8 mouse cellular contexts compared by ENCODE assay signal in the genomic region with DNA sequence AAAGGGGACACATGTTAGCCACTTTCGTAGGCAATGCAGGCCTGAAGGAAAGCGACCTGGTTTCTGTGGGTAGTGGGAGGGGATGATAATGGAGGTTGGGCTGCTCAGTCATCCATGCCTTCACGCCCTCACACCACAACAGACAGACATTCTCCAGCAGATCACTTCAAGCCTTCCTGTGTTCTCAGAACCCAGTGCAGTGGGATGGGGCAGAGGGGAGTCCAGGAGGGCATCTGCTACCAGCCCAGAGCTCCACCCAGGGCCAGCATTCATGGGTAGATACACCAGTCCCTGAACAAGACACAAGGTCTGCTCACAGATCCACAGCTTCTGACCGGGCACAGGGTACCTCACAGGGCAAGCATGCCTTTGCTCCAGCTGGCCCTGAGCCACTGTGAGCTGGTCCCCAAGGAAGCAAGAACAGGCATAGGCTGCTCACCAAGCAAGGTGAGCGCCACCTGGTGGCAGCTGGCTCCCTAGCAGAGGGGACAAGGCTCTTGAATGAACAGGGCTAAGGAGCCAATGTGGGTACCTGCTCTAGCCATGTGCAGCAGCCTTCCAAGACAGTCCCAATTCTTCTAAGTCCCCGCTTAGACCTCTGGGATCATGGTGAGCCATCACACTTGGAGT.
A peak's percentile ranks its signal among the peaks of the same experiment; 100 is the strongest.
DNase-seq lines count a peak whose midpoint lies in the region; ATAC-seq lines count a peak whose summit lies in the region.

No protein-coding gene starts in this region.

- no peak overlapping the region for H3K9ac ChIP-seq in hindbrain, embryonic 12.5 days

- peak; percentile 88 for DNase-seq in NIH3T3 (ENCODE audit: low read depth)
- DNase-seq in cerebellum, adult 8-10 months, result peak; percentile 65
- DNase-seq in layer of hippocampus, postnatal 36 days, result peak; percentile 62 to 64
- peak; percentile 66 to 73 for DNase-seq in lung, postnatal 4 days
- peak; percentile 87 for DNase-seq in right cerebral cortex, postnatal 14 days
- peak; percentile 70 for DNase-seq in urinary bladder, postnatal 25 days (ENCODE audit: low spot score)

- no peaks in the 10 kb centered on the region for H3K36me3 ChIP-seq in hindbrain, embryonic 12.5 days

- H3K27ac ChIP-seq in hindbrain, embryonic 12.5 days, result peak overlapping the region; percentile 60; the same call in 1 of the 2 replicates

- peaks cover 23% of the 10 kb centered on the region for H3K4me1 ChIP-seq in hindbrain, embryonic 12.5 days

- no peak overlapping the region for H3K4me3 ChIP-seq in hindbrain, embryonic 12.5 days

- ATAC-seq in frontal cortex, adult (ENCODE audit: low TSS enrichment), result peak; percentile 89
- ATAC-seq in hindbrain, embryonic 12.5 days (ENCODE audit: low FRiP score), result peak; percentile 85

- 15% methylated on average over 6 of the region's 6 CpGs for WGBS in hindbrain, embryonic 12.5 days

- no peak overlapping the region for H3K4me2 ChIP-seq in hindbrain, embryonic 12.5 days (replicated peaks)

- H3K27me3 ChIP-seq in hindbrain, embryonic 12.5 days, result peaks cover 60% of the 10 kb centered on the region

- no peaks in the 10 kb centered on the region for H3K9me3 ChIP-seq in hindbrain, embryonic 12.5 days (replicated peaks)
